Mouse (Mus musculus) CD4-positive, CD25-positive, alpha-beta regulatory T cell, adult 4 months (primary cell): Measurements from ENCODE around the gene Sigirr. TPM values are rescaled to one million over a fixed set of nuclear protein-coding genes. Genes with fewer than 3 reads are reported as not detected.

ENCODE experiments used
- ATAC-seq: one replicate; pipeline ENCODE4 v1.8.0; 2017
- polyA plus RNA-seq, 2 experiments: library from polyadenylated mRNA; unstranded; fragments of 100-300 nt; shearing (Covaris generic); gene quantifications; one replicate each; pipeline ENCODE4 v1.2.1; 2017

Gene Sigirr
- polyA plus RNA-seq, 2 experiments from 2014 or later, result 202 to 308 TPM

GRCm38 (mm10) chr7:141096649-141097056 lies 3.7 kb downstream of the Sigirr start:
- peak; percentile 76 for ATAC-seq

DNA sequence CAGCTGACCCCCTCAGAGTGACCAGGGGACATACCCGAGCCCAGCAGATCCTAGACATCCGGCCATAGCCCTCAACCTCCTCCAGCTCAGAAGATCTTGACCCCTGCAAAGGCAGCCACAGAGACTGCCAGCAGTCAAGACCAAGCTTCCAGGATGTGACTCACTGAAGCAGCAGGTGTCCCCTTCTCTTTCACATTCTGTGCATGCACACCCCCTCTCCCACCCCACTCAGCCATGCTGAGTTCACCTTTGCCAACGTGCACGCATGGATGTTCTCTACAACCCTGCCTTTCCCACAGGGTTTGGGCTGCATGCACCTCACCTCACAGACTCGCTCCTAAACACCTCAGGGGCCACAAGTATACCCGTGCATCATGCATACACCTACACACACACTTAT lies 4.4 kb downstream of the Sigirr start:
- ATAC-seq, result peak; percentile 17

DNA sequence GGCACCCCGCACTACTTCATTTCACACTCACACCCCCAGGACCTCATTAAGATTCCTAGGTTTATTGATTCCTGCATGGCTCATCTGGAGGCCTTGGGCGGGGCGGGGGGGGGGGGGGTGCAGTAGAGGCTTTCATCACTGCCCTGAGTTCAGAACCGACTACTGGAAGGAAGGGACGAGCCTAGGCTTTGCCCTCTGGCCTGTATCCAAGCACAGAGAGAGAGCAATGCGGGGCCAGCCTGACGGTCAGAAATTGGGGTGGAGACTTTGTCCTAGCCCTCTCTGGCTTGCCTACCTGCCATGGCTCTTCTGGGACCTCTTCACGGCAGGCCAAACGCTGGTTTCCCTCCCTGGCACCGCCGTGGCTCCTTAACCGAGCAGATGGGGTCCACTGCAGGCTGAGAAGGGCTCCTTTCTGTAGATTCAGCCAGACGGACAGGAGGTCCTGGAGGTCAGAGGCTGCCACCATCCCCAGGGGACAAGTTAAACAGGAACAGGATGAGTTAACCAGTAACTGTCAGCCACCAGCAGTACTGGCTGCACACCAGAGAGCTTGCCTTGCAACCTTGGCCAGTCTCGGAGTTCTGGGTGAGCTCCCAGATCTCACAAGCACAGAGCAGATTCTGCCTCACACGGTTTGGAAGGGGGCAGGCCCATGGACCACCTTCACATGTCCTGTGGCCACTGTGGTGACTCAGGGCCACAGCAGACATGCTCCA lies 5.7 kb downstream of the Sigirr start:
- ATAC-seq, result no peak

GRCm38 (mm10) chr7:141093950-141094349 lies 6.4 kb downstream of the Sigirr start:
- no peak for ATAC-seq

- ATAC-seq, result peak; percentile 65
Observed at GRCm38 (mm10) chr7:141092051-141092735, 8.2 kb downstream of the Sigirr start.

DNA sequence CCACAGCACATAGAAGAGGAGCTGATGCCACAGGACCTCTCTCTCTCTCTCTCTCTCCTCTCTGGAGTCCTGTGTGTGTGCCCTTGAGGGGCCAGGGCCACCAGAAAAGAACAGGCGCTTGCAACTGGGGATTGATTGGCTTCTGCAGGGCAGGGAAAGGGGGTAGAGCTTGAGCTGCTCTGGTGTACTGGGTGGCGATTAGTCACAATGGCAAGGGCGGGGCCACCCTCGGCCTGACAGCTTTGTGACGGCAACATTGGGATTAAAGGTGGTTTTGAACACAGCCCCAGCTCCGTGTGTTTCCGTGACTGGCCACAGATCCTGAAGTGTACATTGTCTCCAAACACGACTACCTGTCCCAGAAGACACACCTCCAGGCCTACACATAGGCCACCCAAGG lies 10.1 kb downstream of the Sigirr start:
- no peak for ATAC-seq

GRCm38 (mm10) chr7:141088473-141088872 lies 11.9 kb downstream of the Sigirr start:
- ATAC-seq, result peak; percentile 25

DNA sequence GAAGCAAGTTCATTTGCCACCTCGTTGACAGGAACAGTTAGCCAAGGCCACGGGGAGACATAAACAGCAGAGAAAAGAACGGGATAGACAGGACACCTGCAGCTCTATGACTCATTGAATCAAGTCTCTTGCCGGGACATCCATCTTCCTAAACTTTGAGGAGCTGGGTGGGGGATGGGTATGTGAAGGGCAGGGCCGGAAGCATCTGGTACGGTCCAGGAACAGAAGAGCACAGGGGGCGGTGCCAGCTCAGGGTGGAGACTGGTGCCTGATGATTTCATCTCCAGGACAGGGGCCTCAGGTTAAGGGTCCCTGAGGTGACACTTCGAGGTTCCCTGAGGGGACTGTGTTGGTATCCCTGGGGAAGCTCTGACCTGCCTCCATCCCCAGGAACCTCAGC lies 12.5 kb downstream of the Sigirr start:
- ATAC-seq, result peak; percentile 59

GRCm38 (mm10) chr7:141079481-141080449 lies 20.6 kb downstream of the Sigirr start:
- ATAC-seq, result no peak

DNA sequence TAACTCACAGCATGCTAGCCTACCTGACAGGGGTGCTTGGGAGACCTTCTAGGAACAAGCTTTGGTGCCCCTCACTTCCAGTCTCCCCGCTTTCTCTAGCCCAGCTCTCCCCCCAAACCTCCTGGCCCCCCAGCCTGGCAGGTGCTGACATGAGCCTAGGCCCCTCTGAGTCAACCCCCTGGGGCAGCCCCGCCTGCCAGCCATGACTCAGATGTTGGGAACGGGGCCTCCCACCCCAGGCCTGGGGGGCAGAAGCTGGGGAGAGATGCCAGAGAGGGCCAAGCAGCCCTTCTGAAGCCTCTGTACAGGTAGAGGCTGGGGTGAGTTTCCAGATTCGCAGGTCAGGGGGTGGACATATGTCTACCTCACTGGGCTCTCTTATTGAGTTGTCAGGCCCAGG lies 21.5 kb downstream of the Sigirr start:
- no peak for ATAC-seq

DNA sequence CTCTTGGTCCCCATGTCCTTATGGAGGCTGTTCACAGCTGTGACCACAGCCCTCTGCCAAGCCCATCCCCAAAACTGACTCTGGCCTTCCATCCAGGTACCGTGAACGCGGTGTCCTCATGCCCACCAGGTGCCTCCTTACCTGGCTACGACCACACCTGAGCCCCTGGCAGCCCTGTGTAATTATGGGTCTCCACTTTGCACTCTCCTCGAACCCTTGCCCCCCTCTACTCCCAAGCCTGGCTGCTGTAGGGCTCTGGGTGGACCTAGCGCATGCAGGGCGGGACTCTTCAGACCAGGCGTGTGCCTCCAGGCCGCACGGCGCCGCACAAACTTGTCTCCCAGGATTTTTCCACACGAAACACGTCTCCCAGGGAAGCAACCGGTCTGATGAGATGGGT lies 22.5 kb downstream of the Sigirr start, which contains the start of gene Pkp3:
Gene Pkp3, plus strand, starts transcription at position 378 of the 400 bp plus-strand sequence.
- no peak for ATAC-seq

DNA sequence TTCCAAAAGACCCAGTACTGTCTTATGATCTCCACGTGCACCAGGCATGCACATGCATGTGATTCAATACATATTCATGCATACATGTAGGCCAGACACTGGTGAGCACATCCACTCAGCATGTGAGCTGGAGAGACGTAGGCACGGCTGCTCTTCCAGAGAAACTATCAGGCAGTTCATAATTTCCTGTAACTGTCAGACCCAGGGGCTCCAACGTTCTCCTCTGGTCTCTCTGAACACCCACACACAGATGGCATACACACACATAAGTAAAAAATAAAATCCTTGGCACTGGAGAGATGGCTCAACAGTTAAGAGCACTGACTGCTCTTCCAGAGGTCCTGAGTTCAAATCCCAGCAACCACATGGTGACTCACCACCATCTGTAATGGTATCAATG lies 26.6 kb downstream of the Sigirr start:
- ATAC-seq, result no peak

GRCm38 (mm10) chr7:141072017-141072745 lies 28.2 kb downstream of the Sigirr start:
- ATAC-seq, result peak; percentile 89

- no peak for ATAC-seq
Observed at GRCm38 (mm10) chr7:141070058-141070862, 30.1 kb downstream of the Sigirr start.

DNA sequence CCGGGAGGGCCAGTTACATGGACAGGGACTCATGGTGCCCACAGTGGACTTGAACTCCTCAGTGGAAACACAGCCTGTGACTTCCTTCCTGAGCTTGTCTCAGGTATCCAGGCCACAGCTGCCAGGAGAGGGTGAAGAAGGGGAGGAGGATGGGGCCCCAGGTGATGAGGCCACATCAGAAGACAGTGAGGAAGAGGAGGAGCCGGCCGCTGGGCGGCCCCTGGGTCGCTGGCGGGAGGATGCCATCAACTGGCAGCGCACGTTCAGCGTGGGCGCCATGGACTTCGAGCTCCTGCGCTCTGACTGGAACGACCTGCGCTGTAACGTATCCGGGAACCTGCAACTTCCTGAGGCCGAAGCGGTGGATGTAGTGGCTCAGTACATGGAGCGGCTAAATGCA lies 32.0 kb downstream of the Sigirr start:
- ATAC-seq, result no peak

GRCm38 (mm10) chr7:141064576-141064975 lies 35.8 kb downstream of the Sigirr start:
- no peak for ATAC-seq

- peak; percentile 69 for ATAC-seq
Observed at GRCm38 (mm10) chr7:141064175-141064574, 36.2 kb downstream of the Sigirr start.

GRCm38 (mm10) chr7:141063353-141063752 lies 37.0 kb downstream of the Sigirr start:
- ATAC-seq, result no peak

GRCm38 (mm10) chr7:141062525-141062924 lies 37.8 kb downstream of the Sigirr start:
- ATAC-seq, result no peak

GRCm38 (mm10) chr7:141061269-141061692 lies 39.1 kb downstream of the Sigirr start:
- peak; percentile 19 for ATAC-seq
